Comparison of ENCODE assay signal across 14 mouse cellular contexts in genomic region chr5:135573006-135573405, GRCm38 (mm10). TPM values are rescaled to one million over a fixed set of nuclear protein-coding genes. Genes with fewer than 3 reads are reported as not detected.
DNase-seq lines count a peak whose midpoint lies in the region; ATAC-seq lines count a peak whose summit lies in the region.
"Had no signal": no experiment of that assay in that cellular context is flagged by ENCODE, and none has a peak within 500 bp of the region (broad histone marks: within the 10 kb centered on the region; RNA-seq: fewer than 3 reads in every experiment).

TSS of gene Ccl24 (minus strand) at chr5:135573049.

- intact Hi-C loops in heart, postnatal 14 days (cut with DNase I): no loop called here

- H3K9ac ChIP-seq in forebrain, embryonic 12.5 days: no peak within 1 kb of the TSS
- H3K9ac ChIP-seq: hindbrain, embryonic 14.5 days; lung, embryonic 14.5 days; midbrain, embryonic 13.5 days had no signal

- H3K36me3 ChIP-seq in heart, embryonic 10.5 days: no peaks in the 10 kb centered on the region
- no peaks in the 10 kb centered on the region for H3K36me3 ChIP-seq in forebrain, embryonic 10.5 days (replicated peaks)
- no peaks in the 10 kb centered on the region for H3K36me3 ChIP-seq in forebrain, embryonic 12.5 days (replicated peaks)
- H3K36me3 ChIP-seq: midbrain, embryonic 13.5 days had no signal

- no peak within 1 kb of the TSS for H3K4me3 ChIP-seq in heart, embryonic 10.5 days
- no peak within 1 kb of the TSS for H3K4me3 ChIP-seq in forebrain, embryonic 10.5 days
- H3K4me3 ChIP-seq in forebrain, embryonic 12.5 days (replicated peaks): no peak within 1 kb of the TSS
- H3K4me3 ChIP-seq: midbrain, embryonic 13.5 days had no signal

- no peaks in the 10 kb centered on the region for H3K27me3 ChIP-seq in heart, embryonic 10.5 days (ENCODE audit: insufficient read depth, poor library complexity, severe bottlenecking)
- H3K27me3 ChIP-seq in forebrain, embryonic 10.5 days (ENCODE audit: poor library complexity, severe bottlenecking): no peaks in the 10 kb centered on the region
- H3K27me3 ChIP-seq in forebrain, embryonic 12.5 days: no peaks in the 10 kb centered on the region
- H3K27me3 ChIP-seq: midbrain, embryonic 13.5 days had no signal

- peak; percentile 83 for ATAC-seq in megakaryocyte, adult 5-6 weeks (ENCODE audit: poor library complexity, severe bottlenecking)
- ATAC-seq in forebrain, embryonic 12.5 days (ENCODE audit: low FRiP score): no peak
- ATAC-seq: midbrain, embryonic 13.5 days had no signal

- H3K4me1 ChIP-seq in heart, embryonic 10.5 days: no peaks in the 10 kb centered on the region
- no peaks in the 10 kb centered on the region for H3K4me1 ChIP-seq in forebrain, embryonic 10.5 days
- no peaks in the 10 kb centered on the region for H3K4me1 ChIP-seq in forebrain, embryonic 12.5 days
- H3K4me1 ChIP-seq: midbrain, embryonic 13.5 days had no signal

- WGBS in heart, embryonic 10.5 days: 88% methylated on average over 6 of the region's 6 CpGs
- WGBS in forebrain, embryonic 10.5 days: 93% methylated on average over 6 of the region's 6 CpGs
- 95% methylated on average over 6 of the region's 6 CpGs for WGBS in forebrain, embryonic 12.5 days

- H3K27ac ChIP-seq in heart, embryonic 10.5 days: no peak within 1 kb of the TSS
- H3K27ac ChIP-seq in forebrain, embryonic 10.5 days: no peak within 1 kb of the TSS
- no peak within 1 kb of the TSS for H3K27ac ChIP-seq in forebrain, embryonic 12.5 days
- H3K27ac ChIP-seq: hindbrain, embryonic 14.5 days; midbrain, embryonic 13.5 days had no signal

- no peak within 1 kb of the TSS for H3K4me2 ChIP-seq in forebrain, embryonic 12.5 days
- H3K4me2 ChIP-seq: hindbrain, embryonic 14.5 days; lung, embryonic 14.5 days; midbrain, embryonic 13.5 days had no signal

- no peaks in the 10 kb centered on the region for H3K9me3 ChIP-seq in heart, embryonic 10.5 days
- no peaks in the 10 kb centered on the region; the same call in 1 of the 2 replicates for H3K9me3 ChIP-seq in forebrain, embryonic 10.5 days
- no peaks in the 10 kb centered on the region for H3K9me3 ChIP-seq in forebrain, embryonic 12.5 days
- H3K9me3 ChIP-seq: midbrain, embryonic 13.5 days had no signal

- DNase-seq in heart, adult 11 months: peak; percentile 98
- DNase-seq in heart, embryonic 10.5 days (ENCODE audit: low spot score): no peak
- DNase-seq in lung, postnatal 10 days: peak; percentile 14
- no peak for DNase-seq in lung, postnatal 14 days
- peak; percentile 6 to 9 for DNase-seq in heart, postnatal 14 days
- DNase-seq in forebrain, embryonic 10.5 days (ENCODE audit: extremely low spot score, low spot score): no peak
- DNase-seq: embryo, embryonic 11 days; lung, embryonic 14.5 days; thymus, postnatal 4 days had no signal

RNA-seq across cellular contexts. Expression of gene Ccl24, which starts in this region (rescaled TPM):
- 0.23 TPM in 1 of 2 replicates, not detected in the other for polyA plus RNA-seq in heart, embryonic 10.5 days (2016; fragmentation: Nextera tagmentation; extraction: Ambion mirVana)
- 1 to 10 TPM; 1.6 to 2.2 TPM for total RNA-seq in heart, postnatal 14 days (2021)
- total RNA-seq in megakaryocyte, adult 5-6 weeks (2015): 0.25 and 3.5 TPM in 2 replicates
- 0.37 TPM in 1 of 2 replicates, not detected in the other for total RNA-seq in megakaryocyte, adult 5-6 weeks (2017)
- polyA plus RNA-seq in forebrain, embryonic 10.5 days (2016; fragmentation: Nextera tagmentation; extraction: Ambion mirVana): 0.42 and 0.90 TPM in 2 replicates
- 0.74 and 2.1 TPM in 2 replicates for polyA plus RNA-seq in forebrain, embryonic 12.5 days (2016; fragmentation: Nextera tagmentation; extraction: Ambion mirVana)
- polyA plus RNA-seq: neural tube, embryonic 14.5 days had no signal

Comparison
In these comparisons a context has a peak if more than half of its experiments do, and no peak if none do; other contexts are left out.
1. DNase-seq: peak in heart, adult 11 months (single experiment), lung, postnatal 10 days (single experiment) and heart, postnatal 14 days (2 of 2); none in heart, embryonic 10.5 days (single experiment), lung, postnatal 14 days (single experiment) and forebrain, embryonic 10.5 days (single experiment).